Mouse (Mus musculus): ENCODE results near the gene Ap2a1.

Gene Ap2a1

DNA sequence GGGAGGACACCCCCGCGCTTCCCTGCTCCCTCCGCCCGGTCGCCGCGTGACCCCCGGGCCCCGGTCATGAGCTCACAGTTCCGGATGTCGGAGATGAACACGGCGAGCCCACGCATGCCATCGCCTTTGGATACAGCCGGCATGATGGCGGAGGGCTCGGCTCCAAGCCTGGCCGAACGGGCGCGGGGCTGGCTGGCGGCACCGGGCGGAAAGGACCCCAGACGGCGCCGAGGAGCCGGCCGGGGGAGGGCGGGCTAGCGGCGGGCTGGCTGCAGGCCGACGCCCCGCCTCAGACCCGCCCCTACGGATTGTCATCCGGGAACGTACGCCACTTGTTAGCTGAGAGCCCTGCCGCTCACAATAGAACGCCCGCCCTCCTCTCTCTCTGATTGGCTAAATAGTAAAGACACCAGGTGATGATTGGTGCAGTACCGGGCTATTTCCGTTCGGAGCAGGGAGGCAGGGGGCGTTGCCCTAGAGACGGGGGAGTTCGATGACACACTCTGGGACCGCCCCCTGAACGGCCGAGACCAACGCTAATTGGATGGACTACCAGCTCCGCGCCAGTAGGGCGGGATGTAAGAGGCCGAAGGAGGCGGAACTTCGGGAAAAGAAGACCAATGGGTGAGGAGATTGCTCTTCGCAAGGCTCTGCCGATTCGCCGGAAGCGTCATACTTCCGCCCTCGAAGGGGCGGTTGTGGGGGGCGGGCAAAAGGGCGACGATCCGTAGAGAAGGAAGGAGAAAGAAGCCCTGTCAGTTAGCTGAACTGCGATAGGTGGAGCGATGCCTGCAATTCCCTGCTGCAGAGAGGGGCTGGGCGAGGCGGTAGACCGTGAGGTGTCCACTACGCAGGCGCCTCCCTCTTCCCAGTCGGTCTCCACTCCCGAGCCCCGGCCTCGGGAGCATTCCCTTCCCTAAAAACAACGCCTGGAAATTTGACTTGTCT, at the start of gene Ap2a1:
Ap2a1 (minus strand) TSS at position 293 of the 948 bp plus-strand sequence.
- in situ Hi-C loops (cut with MboI, MseI): no loop called here

DNA sequence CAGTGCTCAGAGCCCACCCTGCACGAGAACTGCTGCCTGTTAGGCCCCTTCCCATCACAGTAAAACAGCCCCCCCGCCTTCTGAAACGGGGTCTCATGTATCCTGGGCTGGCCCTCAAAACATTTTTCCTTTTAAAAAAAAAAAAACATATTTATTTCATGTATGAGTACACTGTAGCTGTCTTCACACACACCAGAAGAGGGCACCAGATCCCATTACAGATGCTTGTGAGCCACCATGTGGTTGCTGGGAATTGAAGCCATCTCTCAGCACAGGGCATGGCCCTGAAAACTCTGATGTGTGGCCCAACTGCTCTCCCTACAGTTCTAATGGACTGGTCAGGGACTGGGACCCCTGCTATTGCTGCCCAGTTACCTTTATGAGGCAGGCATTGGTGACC, 49.0 kb upstream of the Ap2a1 start:
- in situ Hi-C loops (cut with MboI, MseI): no loop called here

DNA sequence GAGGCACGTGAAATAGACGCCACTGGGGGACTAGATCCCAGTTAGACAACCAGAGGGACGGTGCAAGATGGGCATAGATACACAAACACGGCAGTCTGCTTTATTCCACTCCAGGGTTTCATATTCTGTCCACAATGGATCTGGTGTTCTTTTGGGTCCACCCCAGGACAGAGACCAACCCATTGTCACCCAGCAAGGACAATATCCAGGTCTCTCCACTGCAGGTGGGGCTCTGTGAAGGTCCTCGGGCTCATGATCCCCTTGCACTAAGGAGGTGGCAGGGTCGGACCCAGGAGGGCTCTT, 45.8 kb upstream of the Ap2a1 start:
- in situ Hi-C loops (cut with MboI, MseI): no loop called here

DNA sequence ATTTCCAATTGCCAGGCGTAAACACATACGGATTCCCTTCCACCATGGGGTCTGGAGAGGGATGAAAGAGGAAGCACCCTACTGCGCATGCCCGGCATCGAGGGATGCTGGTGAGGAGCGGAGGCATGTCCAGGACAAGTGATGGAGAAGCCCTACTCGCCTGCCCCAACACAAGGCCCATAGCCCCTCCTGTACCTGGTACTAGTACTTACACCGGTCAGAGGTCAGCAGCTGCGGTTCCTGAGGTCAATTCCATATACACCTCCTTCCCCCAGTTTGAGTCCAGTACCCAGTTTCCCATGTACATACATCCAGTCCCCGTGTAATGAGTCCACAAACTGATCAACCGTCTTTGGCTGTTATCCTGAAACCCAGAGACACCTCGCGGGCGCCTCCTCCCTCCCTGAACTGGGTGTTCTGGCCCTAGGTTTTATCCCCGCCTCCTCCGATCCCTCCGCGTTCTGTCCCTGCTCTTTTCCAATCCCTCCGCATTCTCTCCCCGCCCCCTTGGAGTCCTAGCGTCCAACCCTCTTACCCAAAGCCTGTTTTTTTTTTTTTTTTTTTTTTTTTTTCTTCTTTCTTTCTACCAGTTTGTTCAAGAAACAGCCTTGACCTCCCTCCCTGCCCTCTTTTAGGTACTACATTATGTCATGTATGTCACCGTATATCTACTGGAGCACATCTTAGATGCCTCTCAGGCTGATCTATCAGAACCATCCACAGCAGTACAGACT, 45.3 kb upstream of the Ap2a1 start, which contains the start of gene Cpt1c:
Cpt1c (minus strand) TSS at position 469 of the 734 bp plus-strand sequence.
- in situ Hi-C loops (cut with MboI, MseI): no loop called here

DNA sequence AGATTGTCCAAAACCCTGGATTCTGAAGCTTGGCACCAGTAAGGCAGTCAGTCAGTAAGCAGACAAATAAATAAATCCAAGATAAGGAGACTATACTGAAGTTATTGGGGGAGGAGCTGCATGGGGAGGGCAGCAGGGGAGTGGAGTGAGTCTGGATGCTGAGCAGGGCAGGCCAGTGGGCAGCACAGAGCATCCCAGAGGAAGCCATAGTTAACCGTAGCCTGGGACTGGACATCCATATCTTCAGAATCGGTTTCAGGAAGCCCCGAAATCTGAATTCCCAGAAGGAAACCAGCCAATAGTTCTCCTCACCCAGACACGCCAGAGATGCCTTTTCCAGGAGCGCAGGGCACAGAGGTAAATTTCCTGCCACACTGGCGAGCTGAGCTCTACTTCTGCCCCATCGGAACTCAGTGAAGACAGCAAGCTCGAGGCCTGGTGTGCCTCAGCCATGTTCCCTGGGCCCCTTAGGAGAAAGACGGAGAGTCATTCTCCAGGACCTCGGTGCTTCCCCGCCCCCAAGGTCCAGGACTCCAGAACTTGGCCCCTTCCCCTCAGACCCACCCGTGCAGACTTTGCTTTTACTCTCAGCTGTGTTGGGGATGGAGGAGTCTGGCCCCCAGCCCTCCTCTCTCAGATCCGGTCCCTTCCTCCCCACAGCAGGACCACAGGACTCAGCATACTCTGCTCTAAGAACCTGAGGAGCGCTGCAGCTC, 44.3 kb upstream of the Ap2a1 start:
- in situ Hi-C loops (cut with MboI, MseI): no loop called here

DNA sequence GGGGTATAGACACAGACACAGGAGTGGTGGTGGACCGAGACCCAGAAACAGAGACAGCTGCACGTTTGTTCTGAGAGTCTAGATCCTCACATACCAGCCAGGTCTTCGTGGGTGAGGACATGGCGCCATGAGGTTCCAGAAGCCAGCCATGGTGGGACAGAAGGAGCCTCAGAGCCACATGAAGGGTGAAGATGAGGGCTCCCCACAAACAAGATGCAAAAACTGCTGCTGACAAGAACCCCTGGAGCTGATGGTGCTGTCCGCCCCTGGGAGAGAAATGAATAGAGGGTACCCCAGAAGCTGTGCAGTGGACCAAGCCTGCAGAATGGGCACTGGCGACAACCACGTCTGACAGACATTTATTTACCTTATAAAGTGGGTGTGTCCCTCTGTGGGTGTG, 41.8 kb upstream of the Ap2a1 start:
- in situ Hi-C loops (cut with MboI, MseI): no loop called here

DNA sequence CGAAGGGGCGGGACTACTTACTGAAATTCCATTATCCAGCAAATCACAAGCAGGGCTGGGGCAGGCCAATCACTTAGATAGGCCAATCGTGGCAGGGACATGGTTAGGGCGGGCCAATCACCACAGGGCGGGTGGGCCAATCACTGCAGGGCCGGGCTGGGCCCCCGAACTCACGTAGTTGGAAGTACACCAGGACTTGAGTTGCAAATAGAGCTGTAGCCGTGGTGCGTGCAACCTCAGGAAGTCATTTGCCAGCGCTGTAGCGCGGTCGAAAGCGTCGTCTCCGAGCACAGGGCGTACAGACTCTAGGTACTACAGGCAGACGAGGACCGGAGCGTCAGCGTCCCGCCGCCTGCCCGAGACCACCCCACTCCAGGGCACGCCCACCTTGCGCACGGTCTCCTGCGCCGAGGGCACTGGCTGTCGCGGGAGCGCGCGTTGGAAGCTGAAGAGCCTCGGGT, 41.0 kb upstream of the Ap2a1 start:
- in situ Hi-C loops (cut with MboI, MseI): no loop called here

DNA sequence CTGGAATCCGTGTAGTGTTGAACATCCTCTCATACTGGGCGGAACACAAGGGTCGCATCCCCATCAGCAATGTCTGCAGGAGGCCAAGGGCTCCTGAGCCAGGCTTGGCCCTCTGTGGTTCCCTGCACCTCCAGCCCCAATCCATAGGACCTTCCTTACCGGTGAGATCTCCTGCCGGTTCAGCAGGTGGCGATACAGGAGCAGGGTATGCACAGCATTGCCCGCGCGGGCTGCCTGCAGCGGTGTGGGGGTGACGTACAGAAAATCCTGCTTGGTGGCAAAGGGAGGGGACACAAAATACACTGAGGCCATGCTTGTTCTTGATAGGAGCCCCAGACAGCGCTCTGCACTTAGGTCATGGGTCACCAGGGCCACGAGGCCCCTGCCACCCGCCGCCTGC, 37.3 kb upstream of the Ap2a1 start:
- in situ Hi-C loops (cut with MboI, MseI): no loop called here

DNA sequence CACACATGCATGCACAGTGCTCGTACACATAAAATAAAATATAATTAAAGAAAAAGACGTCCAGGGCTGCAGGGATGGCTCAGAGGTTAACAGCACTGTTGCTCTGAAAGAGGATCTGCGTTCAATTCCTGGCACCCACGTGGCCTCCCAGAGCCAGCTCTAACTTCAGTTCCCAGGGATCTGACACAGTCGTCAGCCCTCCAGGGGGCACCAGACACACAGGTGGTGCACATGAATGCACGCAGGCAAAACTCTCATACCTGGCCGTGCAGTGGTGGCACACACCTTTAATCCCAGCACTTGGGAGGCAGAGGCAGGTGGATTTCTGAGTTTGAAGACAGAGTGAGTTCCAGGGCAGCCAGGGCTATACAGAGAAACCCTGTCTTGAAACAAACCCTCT, 36.7 kb upstream of the Ap2a1 start:
- in situ Hi-C loops (cut with MboI, MseI): no loop called here

DNA sequence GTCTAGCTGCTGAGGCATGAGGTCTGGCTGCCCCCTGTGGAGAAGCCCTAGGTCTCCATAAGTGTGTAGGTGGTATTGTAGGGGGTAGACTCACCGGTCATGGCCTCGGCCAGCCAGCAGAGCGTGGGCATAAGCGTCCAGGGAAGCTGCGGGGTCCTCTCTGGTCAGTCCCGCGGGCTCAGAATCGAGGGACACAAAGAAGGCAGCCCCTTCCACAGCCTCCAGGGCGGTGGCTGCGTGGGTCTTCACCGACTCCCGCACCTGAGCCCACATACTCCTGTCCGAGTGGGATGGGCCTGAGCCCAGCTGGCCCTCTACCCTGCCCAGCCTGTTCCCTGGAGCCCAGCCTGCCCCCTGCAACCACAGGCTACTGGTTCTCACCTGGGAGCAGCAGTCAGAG, 35.7 kb upstream of the Ap2a1 start:
- in situ Hi-C loops (cut with MboI, MseI): loop anchor here (5.0 kb wide), 1 partner anchor 48 kb away; no protein-coding TSS in a partner anchor

DNA sequence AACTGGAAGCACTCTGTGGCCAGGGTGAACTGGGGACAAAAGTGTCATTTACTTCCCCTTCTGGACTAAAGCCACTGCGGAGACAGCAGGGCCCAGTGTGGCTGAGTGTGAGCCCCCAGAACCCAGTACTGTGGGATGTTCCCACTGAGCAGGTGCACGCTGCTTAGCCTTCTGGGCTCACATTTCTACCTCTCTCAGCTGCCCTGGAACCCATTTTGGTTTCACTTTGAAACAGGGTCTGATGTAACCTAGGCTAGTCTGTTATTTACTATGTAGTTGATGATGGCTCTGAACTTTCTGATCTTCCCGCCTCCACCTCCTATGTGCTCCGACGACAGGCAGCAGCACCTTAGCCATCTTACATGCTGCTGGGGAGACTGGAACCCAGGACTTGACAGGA, 33.5 kb upstream of the Ap2a1 start:
- in situ Hi-C loops (cut with MboI, MseI): loop anchor here (5.0 kb wide), 1 partner anchor 46 kb away; no protein-coding TSS in a partner anchor

DNA sequence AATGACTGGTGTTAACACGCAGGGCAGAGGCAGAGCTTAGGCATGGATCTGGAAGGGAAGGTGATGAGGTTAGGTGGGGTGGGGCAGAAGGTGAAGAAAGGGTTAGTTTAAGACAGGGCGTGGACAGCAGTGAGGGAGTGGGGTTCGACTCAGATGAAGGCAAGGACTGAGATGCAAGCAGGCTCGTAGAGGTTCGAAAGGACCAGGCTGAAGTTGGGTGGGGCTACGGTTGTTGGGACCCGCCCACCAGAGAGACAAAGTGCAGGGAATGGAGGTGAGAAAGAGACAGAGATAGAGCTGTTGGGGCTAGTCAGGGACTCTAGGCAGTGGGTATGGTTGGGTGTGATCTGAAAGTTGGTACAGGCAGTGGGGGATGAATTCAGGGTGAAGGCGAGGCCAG, 33.0 kb upstream of the Ap2a1 start:
- in situ Hi-C loops (cut with MboI, MseI): loop anchor here (5.0 kb wide), 1 partner anchor 45 kb away; no protein-coding TSS in a partner anchor

DNA sequence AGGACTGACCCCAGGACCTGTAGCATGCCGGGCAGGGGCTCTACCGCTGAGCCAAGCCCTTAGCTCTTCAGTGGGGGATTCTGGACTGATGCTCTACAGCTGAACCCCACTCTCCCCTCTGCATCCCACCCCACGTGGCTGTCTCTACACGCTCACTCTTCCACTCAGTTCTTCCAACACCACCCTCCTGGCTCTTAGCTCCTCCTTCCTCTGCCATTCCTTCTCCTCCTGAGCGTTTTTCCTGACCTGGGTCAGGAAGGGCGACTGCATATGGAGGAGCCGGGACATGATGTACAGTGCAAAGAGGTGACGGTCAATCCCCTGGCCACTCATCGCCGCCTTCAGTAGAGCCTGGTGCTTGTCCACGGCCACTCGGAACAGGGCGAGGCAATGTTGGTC, 31.2 kb upstream of the Ap2a1 start:
- in situ Hi-C loops (cut with MboI, MseI): loop anchor here (5.0 kb wide), 1 partner anchor 43 kb away; no protein-coding TSS in a partner anchor

DNA sequence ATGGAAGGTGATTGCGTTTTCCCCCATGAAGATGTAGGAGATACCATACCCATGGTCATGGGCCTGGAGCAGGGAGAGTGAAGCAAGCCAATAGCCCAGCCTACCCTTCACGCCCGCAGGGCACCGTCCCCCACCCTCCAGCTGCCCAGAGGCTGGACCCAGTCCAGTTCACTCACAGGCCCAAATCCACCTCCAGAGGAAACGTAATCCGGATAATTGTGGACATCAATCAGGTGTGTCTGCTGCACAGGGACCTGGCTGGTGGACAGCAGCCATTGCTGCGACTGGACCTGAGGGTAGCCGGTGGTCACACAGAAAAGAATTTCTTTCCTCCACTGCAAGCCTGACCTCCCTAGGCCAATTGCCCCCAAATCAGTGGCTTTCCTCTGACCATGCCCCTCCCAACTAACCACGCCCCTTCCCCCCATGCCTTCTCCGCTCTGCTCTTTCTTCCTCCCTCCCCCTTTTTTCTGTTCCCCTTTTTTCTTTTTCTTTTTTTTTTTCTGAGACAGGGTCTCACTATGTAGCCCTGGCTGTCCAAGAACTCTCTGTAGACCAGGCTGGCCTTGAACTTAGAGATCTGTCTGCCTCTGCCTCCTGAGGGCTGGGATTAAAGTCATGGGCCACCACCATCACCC, 30.7 kb upstream of the Ap2a1 start:
- in situ Hi-C loops (cut with MboI, MseI): loop anchor here (5.0 kb wide), 2 partner anchors 43 to 78 kb away; no protein-coding TSS in a partner anchor

DNA sequence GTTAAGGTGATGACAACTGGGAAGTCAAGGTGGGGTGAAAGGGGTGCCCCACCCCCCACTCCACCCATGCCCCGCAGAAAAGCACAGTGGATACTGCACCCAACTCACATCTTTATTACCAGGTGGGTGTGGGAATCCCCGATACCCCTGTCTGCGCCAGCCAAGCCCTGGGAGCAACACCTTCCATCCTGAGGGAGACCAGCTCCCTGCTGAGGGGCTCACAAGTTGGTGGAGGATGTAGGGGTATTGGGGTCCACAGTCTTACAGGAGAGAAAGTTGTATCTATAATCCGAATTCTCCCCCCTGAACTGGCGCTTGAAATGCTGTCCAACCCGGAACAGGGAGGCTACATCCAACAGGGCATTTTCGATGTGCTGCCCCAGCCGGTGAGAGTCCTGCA, 30.0 kb upstream of the Ap2a1 start:
- in situ Hi-C loops (cut with MboI, MseI): loop anchor here (5.0 kb wide), 1 partner anchor 77 kb away; no protein-coding TSS in a partner anchor

DNA sequence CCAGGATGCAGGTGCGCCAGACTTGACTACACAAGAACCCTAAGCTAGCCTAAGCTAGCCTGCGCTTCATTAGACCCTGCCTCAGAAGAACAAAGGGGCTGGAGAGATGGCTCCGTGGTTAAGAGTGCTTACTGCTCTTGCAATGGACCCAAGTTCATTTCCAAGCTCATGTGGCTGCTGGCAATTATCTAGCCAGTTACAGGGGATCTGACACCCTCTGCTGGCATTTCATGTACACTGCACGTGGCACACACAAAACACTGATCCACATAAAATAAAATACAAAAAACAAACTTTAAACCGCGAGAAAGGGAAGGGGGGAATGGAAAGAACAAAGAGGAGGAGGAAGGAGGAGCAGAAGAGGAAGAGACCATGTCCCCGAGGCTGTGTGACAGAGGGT, 28.9 kb upstream of the Ap2a1 start:
- in situ Hi-C loops (cut with MboI, MseI): loop anchor here (5.0 kb wide), 1 partner anchor 76 kb away; no protein-coding TSS in a partner anchor

DNA sequence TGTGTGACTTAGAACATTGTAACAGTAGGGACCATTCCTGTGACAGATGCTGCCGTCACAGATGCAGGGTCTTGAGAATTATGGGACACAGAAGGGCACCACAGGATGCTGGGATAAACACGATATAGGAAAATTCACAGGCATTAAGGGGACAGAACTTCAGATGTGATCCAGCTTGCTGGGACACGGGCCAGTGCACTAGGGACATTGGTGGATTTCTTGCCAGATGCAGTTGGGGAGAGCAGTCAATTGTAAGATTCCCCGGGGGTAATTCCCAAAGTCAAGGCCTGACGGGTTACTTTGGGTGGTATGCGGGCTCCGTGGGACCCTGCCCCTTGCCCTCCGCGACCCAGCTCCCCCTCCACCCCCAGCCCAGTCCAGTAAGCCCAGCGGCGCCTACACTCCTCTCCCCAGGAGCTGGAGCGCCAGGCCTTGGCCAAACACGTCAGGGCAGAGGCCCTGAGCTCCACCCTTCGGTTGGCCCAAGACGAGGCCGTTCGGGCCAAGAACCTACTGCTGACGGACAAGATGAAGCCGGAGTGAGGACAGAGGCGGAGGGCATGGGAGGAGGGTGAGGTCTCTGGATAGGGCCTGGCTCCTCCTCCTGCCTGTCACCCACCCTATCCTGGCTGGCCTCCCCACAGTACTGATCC, 28.0 kb upstream of the Ap2a1 start:
- in situ Hi-C loops (cut with MboI, MseI): loop anchor here (5.0 kb wide), 1 partner anchor 75 kb away; no protein-coding TSS in a partner anchor

DNA sequence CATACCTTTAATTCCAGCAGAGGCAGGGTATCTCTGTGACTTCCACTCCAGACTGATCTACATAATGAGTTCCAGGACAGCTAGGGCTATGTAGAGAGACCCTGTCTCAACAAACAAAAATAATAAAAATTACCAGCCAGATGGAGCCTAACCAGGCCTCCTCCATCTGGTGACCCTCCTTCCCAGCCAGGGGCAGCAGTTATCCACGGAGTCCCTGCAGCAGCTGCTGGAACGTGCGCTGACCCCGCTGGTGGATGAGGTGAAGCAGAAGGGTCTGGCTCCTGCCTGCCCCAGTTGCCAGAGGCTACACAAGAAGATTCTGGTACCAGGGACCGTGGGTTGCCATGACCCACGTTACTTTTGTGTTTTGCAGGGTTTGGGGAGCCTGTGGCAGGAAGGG, 27.0 kb upstream of the Ap2a1 start:
- in situ Hi-C loops (cut with MboI, MseI): loop anchor here (5.0 kb wide), 1 partner anchor 74 kb away; no protein-coding TSS in a partner anchor

DNA sequence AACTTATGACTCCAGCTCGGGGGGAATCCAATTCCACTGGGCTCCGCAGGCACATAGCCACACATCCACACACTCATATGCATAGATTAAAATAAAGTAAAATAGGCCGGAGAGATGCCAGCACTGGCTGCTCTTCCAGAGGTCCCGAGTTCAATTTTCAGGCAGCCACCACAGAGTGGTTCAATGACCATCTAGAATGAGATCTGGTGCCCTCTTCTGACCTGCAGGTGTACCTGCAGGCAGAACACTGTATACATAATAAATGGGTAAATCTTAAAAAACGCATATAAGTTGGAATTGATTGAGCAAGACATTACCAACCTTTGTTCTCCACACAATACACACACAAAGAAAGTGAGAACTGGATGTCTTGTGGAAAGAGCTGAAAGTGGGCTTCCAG, 26.3 kb upstream of the Ap2a1 start:
- in situ Hi-C loops (cut with MboI, MseI): loop anchor here (5.0 kb wide), 1 partner anchor 73 kb away; no protein-coding TSS in a partner anchor
